Mouse (Mus musculus): Measurements from ENCODE around the gene Gimap4.

- no peak for TF ChIP-seq CTCF (IDR thresholded peaks at IDR 0.05; ENCODE audit: control insufficient read depth, insufficient read depth, low read length)
- TF ChIP-seq POLR2A (IDR thresholded peaks at IDR 0.05; ENCODE audit: borderline replicate concordance, control insufficient read depth, low read depth, low read length), result no peak
These were observed 14.8 kb upstream of the Gimap4 start for GRCm38 (mm10) chr6:48669446-48669969.

Measured in bone marrow, adult 2 months (tissue).